Mouse (Mus musculus) myocyte (in vitro differentiated cells): Measurements from ENCODE around the gene Arhgap33. TPM values are rescaled to one million over a fixed set of nuclear protein-coding genes. Genes with fewer than 3 reads are reported as not detected.

ENCODE experiments used
- H3K27me3 ChIP-seq: one replicate; pipeline ENCODE4 v1.6.1; 2011; ENCODE audit not compliant: control insufficient read depth, insufficient read depth, insufficient read length
- H3K36me3 ChIP-seq: one replicate; pipeline ENCODE4 v1.6.1; 2011; ENCODE audit not compliant: control insufficient read depth, insufficient read depth
- H3K4me2 ChIP-seq: one replicate; pipeline ENCODE4 v1.6.1; 2011; ENCODE audit warnings: low read depth, control low read depth
- H3K4me3 ChIP-seq: one replicate; pipeline ENCODE4 v1.5.1; 2011; ENCODE audit warnings: mild to moderate bottlenecking, control low read depth, moderate library complexity
- H3K79me2 ChIP-seq: one replicate; pipeline ENCODE4 v1.6.1; 2011; ENCODE audit not compliant: control insufficient read depth, insufficient read depth
- H3ac ChIP-seq: one replicate; pipeline ENCODE4 v1.6.1; 2011; ENCODE audit not compliant: control insufficient read depth, insufficient read length
- CEBPB ChIP-seq: IDR thresholded peaks from 2 replicates; pipeline ENCODE4 v1.6.1; 2011; ENCODE audit warnings: mild to moderate bottlenecking, moderate library complexity; ENCODE audit not compliant: poor library complexity, insufficient read depth, severe bottlenecking
- E2F4 ChIP-seq: IDR thresholded peaks from one replicate; pipeline ENCODE4 v1.6.1; 2011; ENCODE audit warnings: mild to moderate bottlenecking, control low read depth, moderate library complexity; ENCODE audit not compliant: insufficient read depth
- MAX ChIP-seq: IDR thresholded peaks from one replicate; pipeline ENCODE4 v1.6.1; 2011; ENCODE audit warnings: low read depth, mild to moderate bottlenecking, control low read depth
- MYOD1 ChIP-seq, 3 experiments: IDR thresholded peaks; one replicate each; pipeline ENCODE4 v1.6.1; 2011; ENCODE audit warnings: control low read depth in 2 of 3, low read depth in 2 of 3, mild to moderate bottlenecking in 2 of 3, moderate library complexity in 1 of 3; ENCODE audit not compliant: insufficient read length in 2 of 3, control insufficient read depth in 1 of 3
- MYOG ChIP-seq, 3 experiments: IDR thresholded peaks; one replicate each; pipeline ENCODE4 v1.6.1; 2011; ENCODE audit warnings: control low read depth in 2 of 3, low read depth in 2 of 3, mild to moderate bottlenecking in 2 of 3; ENCODE audit not compliant: insufficient read length in 2 of 3, control insufficient read depth in 1 of 3, insufficient read depth in 1 of 3
- POLR2A ChIP-seq: IDR thresholded peaks from one replicate; pipeline ENCODE4 v1.6.1; 2011; ENCODE audit warnings: low read depth, mild to moderate bottlenecking, control low read depth, moderate library complexity; ENCODE audit not compliant: insufficient read length
- POLR2AphosphoS2 ChIP-seq: IDR thresholded peaks from one replicate; pipeline ENCODE4 v1.6.1; 2011; ENCODE audit warnings: low read depth, control low read depth; ENCODE audit not compliant: insufficient read length
- REST ChIP-seq: IDR thresholded peaks from one replicate; pipeline ENCODE4 v1.6.1; 2011; ENCODE audit warnings: mild to moderate bottlenecking, control low read depth, moderate library complexity; ENCODE audit not compliant: insufficient read depth, insufficient read length
- SRF ChIP-seq: IDR thresholded peaks from one replicate; pipeline ENCODE4 v1.6.1; 2011; ENCODE audit warnings: low read depth; ENCODE audit not compliant: control insufficient read depth, insufficient read length
- TCF12 ChIP-seq: IDR thresholded peaks from one replicate; pipeline ENCODE4 v1.6.1; 2011; ENCODE audit warnings: mild to moderate bottlenecking, control low read depth; ENCODE audit not compliant: poor library complexity, insufficient read depth, severe bottlenecking
- TCF3 ChIP-seq: IDR thresholded peaks from one replicate; pipeline ENCODE4 v1.6.1; 2011; ENCODE audit warnings: low read depth, control low read depth; ENCODE audit not compliant: insufficient read length
- USF1 ChIP-seq: IDR thresholded peaks from one replicate; pipeline ENCODE4 v1.6.1; 2011; ENCODE audit warnings: low read depth, mild to moderate bottlenecking, control low read depth, moderate library complexity
- polyA plus RNA-seq: library from polyadenylated mRNA; unstranded; fragments of >200 nt; fragmentation: generic; extraction: Trizol; gene quantifications from one replicate; pipeline ENCODE4 v1.2.1, GENCODE M21; 2012; ENCODE audit warnings: missing spikeins

Gene Arhgap33
- polyA plus RNA-seq, 1 experiment = 8.7 TPM

- H3K4me2 ChIP-seq = peak overlapping the region; percentile 13
Measured at GRCm38 (mm10) chr7:30525954-30526353, 8.9 kb downstream of the Arhgap33 start.

DNA sequence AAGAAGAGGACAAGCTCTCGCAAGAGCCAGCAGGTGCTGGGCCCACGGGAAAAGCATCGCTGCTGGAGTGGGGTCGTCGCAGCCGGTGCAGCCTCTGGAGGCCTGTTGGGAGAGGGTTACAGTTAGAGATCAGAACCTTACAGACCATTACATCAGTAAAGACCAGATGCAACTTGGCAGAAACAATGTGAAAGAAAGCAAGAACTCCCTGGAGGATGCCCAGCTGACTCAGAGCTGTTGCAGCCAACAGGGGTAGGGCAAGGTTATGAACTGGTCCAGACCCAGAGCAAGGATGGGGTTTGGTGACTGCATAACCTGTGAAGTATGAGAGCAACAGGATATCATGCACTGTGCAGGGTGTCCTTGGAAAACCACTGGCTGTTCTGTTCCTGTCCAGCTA lies 10.4 kb downstream of the Arhgap33 start:
- TF ChIP-seq MYOG (IDR thresholded peaks at IDR 0.05; ENCODE audit: control insufficient read depth in 1 of 3, insufficient read depth in 1 of 3, insufficient read length in 2 of 3, low read depth in 2 of 3) (no peak), MYOD1 (IDR thresholded peaks at IDR 0.05; ENCODE audit: control insufficient read depth in 1 of 3, insufficient read length in 2 of 3, low read depth in 2 of 3) (no peak), SRF (no peak), MAX (no peak), TCF12 (no peak), CEBPB (peak; percentile 96), POLR2A (peak; percentile 14)
- Histone ChIP-seq H3K36me3 (peaks cover 7% of the 10 kb centered on the region), H3K4me2 (peak overlapping the region; percentile 15), H3K79me2 (no peaks in the 10 kb centered on the region), H3K27me3 (no peaks in the 10 kb centered on the region), H3K4me3 (no peak overlapping the region), H3ac (no peak overlapping the region)

More at GRCm38 (mm10) chr7:30525954-30526353, 8.9 kb downstream of the Arhgap33 start:
- peaks cover 10% of the 10 kb centered on the region for H3K36me3 ChIP-seq
- no peaks in the 10 kb centered on the region for H3K79me2 ChIP-seq
- H3ac ChIP-seq = no peak overlapping the region
- TF ChIP-seq MYOG (IDR thresholded peaks at IDR 0.05; ENCODE audit: control insufficient read depth in 1 of 3, insufficient read depth in 1 of 3, insufficient read length in 2 of 3, low read depth in 2 of 3) = no peak
- no peak for TF ChIP-seq POLR2A
- TF ChIP-seq USF1 = peak; percentile 3
- H3K27me3 ChIP-seq = no peaks in the 10 kb centered on the region
- H3K4me3 ChIP-seq = no peak overlapping the region

DNA sequence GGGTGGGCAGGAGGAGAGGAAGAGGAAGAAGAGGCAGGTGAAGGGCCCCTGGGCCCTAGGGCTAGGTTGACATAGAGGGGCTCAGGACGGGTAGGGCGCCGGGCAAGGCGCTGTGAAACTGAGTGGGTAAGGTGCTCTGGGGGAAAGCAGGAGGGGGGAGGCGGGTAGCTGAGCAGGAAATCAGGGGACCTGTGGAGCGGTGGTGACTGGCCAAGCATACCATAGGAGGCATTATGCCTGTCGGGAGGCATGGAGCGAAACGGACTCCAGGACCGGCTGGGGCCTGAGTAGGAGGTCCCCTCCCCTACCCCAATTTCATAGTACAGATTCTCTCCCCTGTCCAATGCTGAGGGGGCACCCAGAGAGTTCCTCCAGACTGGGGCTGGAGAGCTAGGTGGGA lies 12.0 kb downstream of the Arhgap33 start:
- TF ChIP-seq CEBPB (no peak), TCF3 (no peak), SRF (no peak), USF1 (no peak), MYOG (IDR thresholded peaks at IDR 0.05; ENCODE audit: control insufficient read depth in 1 of 3, insufficient read depth in 1 of 3, insufficient read length in 2 of 3, low read depth in 2 of 3) (no peak), POLR2A (no peak), TCF12 (no peak), MYOD1 (IDR thresholded peaks at IDR 0.05; ENCODE audit: control insufficient read depth in 1 of 3, insufficient read length in 2 of 3, low read depth in 2 of 3) (no peak), MAX (no peak), REST (no peak), E2F4 (no peak), POLR2AphosphoS2 (no peak)
- Histone ChIP-seq H3K36me3 (no peaks in the 10 kb centered on the region), H3K79me2 (no peaks in the 10 kb centered on the region), H3K4me3 (no peak overlapping the region), H3K27me3 (no peaks in the 10 kb centered on the region), H3ac (no peak overlapping the region), H3K4me2 (peak overlapping the region; percentile 38)

DNA sequence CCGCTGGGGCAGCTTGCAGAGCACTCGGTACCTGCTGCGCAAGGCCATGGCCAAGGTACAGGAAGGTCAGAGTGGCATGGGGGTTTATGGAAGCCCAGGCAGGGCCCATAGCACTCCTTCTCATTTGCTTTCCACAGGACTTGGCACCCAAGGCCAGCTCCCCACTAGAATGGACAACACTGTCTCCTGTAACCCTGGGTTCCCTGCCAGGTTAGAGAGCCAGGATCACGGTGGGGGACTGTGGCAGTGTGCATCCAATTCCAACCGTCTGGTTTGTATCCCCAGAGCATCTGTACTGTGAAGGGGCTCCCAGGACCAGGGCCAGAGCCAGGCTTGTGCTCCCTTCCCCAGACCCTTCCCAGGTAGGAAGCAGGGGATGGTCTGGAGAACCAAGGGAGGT lies 14.0 kb downstream of the Arhgap33 start:
- no peaks in the 10 kb centered on the region for H3K27me3 ChIP-seq
- H3K4me3 ChIP-seq = no peak overlapping the region
- H3K79me2 ChIP-seq = no peaks in the 10 kb centered on the region
- TF ChIP-seq POLR2A (peak; percentile 49), CEBPB (no peak)
- H3ac ChIP-seq = no peak overlapping the region
- H3K36me3 ChIP-seq = no peaks in the 10 kb centered on the region
- no peak overlapping the region for H3K4me2 ChIP-seq

DNA sequence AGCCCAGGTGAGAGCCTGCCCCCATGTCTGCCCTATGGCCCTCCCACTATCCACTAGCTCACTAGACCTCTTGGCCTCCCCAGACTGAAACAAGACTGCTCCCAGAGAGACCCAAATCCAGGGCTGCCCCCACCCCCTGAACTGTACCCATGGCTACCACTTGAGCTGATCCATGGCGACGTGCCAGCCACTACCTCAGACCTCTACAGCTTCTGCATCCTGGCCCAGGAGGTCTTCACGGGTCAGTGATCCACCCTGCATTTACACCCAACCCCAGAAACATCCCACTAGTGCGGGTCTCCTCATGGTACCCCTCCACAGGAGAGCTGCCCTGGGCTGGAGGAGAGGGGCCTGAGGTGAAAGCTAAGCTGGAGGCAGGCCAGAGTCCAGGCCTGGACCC lies 14.5 kb downstream of the Arhgap33 start:
- Histone ChIP-seq H3K36me3 (no peaks in the 10 kb centered on the region), H3K4me2 (no peak overlapping the region), H3K4me3 (no peak overlapping the region), H3K27me3 (no peaks in the 10 kb centered on the region), H3K79me2 (no peaks in the 10 kb centered on the region), H3ac (no peak overlapping the region)
- TF ChIP-seq POLR2AphosphoS2 (peak; percentile 90), MYOG (IDR thresholded peaks at IDR 0.05; ENCODE audit: control insufficient read depth in 1 of 3, insufficient read depth in 1 of 3, insufficient read length in 2 of 3, low read depth in 2 of 3) (no peak), MYOD1 (IDR thresholded peaks at IDR 0.05; ENCODE audit: control insufficient read depth in 1 of 3, insufficient read length in 2 of 3, low read depth in 2 of 3) (no peak)

DNA sequence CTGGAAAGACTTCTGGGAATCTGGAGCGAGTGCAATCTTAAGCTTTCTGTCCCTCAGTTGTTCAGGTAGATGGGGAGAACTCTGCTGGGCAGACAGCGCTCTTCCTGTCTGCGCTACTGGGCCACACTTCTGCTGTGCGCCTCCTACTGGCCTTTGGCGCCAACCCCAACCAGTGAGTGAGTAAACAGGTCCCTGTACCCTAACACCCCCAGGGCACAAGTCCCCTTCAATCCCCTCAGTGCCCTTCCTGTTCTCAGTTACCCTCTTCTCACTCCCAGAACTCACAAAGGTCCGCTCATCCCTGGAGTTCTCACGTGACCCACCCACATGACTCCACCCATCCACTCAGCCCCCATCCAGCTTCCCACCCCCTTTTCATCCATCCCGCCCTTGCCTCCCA lies 16.5 kb downstream of the Arhgap33 start:
- Histone ChIP-seq H3K36me3 (no peaks in the 10 kb centered on the region), H3K4me3 (no peak overlapping the region), H3K27me3 (peaks cover 11% of the 10 kb centered on the region), H3K4me2 (no peak overlapping the region), H3ac (no peak overlapping the region), H3K79me2 (no peaks in the 10 kb centered on the region)
- no peak for TF ChIP-seq POLR2AphosphoS2
- no peak for TF ChIP-seq USF1
- no peak for TF ChIP-seq CEBPB
- no peak for TF ChIP-seq E2F4
- no peak for TF ChIP-seq POLR2A
- TF ChIP-seq MAX = no peak
